Mouse (Mus musculus) liver, embryonic 12.5 days (tissue): ENCODE data around the gene Pank3. TPM values are rescaled to one million over a fixed set of nuclear protein-coding genes. Genes with fewer than 3 reads are reported as not detected.
"Not testable (repeated sequence)": the region's sequence is repeated elsewhere in the genome, so short reads cannot be mapped to it uniquely, and the experiment has no call there.

ENCODE experiments used
- ATAC-seq: fragments of 200-750 bp; cut with Nextera tagmentation; 2 replicates; pipeline ENCODE4 v1.8.0; 2017; ENCODE audit warnings: moderate number of reproducible peaks, mild to moderate bottlenecking, moderate library complexity
- H3K27ac ChIP-seq: fragments of 300-500 bp; sonication (generic); 2 replicates; pipeline ENCODE4 v1.5.1; 2016; ENCODE audit warnings: mild to moderate bottlenecking
- H3K27me3 ChIP-seq: fragments of 300-500 bp; sonication (generic); replicated peaks from 2 replicates; pipeline ENCODE4 v1.6.1; 2016; ENCODE audit warnings: mild to moderate bottlenecking, moderate library complexity
- H3K36me3 ChIP-seq: fragments of 300-500 bp; sonication (generic); 2 replicates; pipeline ENCODE4 v1.6.1; 2016; ENCODE audit warnings: mild to moderate bottlenecking, moderate library complexity
- H3K4me1 ChIP-seq: fragments of 300-500 bp; sonication (generic); 2 replicates; pipeline ENCODE4 v1.6.1; 2016
- H3K4me2 ChIP-seq: fragments of 300-500 bp; sonication (generic); 2 replicates; pipeline ENCODE4 v1.6.1; 2016; ENCODE audit warnings: mild to moderate bottlenecking, moderate library complexity
- H3K4me3 ChIP-seq: fragments of 300-500 bp; sonication (generic); 2 replicates; pipeline ENCODE4 v1.5.1; 2016; ENCODE audit warnings: mild to moderate bottlenecking, moderate library complexity
- H3K9ac ChIP-seq: fragments of 300-500 bp; sonication (generic); 2 replicates; pipeline ENCODE4 v1.6.1; 2016; ENCODE audit warnings: mild to moderate bottlenecking, moderate library complexity
- H3K9me3 ChIP-seq: fragments of 300-500 bp; sonication (generic); replicated peaks from 2 replicates; pipeline ENCODE4 v1.6.1; 2016; ENCODE audit warnings: mild to moderate bottlenecking, moderate library complexity
- WGBS: fragments of 180-500 bp; shearing (Covaris S2); methylation state at CpG from one replicate; pipeline ENCODE4 v1.1.7; 2016; ENCODE audit not compliant: insufficient replicate concordance; 5-methylcytosine and 5-hydroxymethylcytosine counted together
- microRNA counts: library from miRNA; unstranded; fragments of <30 nt; microRNA quantifications from one replicate; lab custom pipeline; 2017
- microRNA-seq: library from miRNA; unstranded; fragments of <30 nt; microRNA quantifications from one replicate; pipeline ENCODE4, GENCODE M21; 2017
- polyA plus RNA-seq: library from polyadenylated mRNA; unstranded; fragments of >200 nt; fragmentation: Nextera tagmentation; extraction: Ambion mirVana; gene quantifications from 2 replicates; pipeline ENCODE4 v1.2.1, GENCODE M21; 2016

Pank3 gene
- polyA plus RNA-seq, 1 experiment from 2014 or later = 7.6 TPM

DNA sequence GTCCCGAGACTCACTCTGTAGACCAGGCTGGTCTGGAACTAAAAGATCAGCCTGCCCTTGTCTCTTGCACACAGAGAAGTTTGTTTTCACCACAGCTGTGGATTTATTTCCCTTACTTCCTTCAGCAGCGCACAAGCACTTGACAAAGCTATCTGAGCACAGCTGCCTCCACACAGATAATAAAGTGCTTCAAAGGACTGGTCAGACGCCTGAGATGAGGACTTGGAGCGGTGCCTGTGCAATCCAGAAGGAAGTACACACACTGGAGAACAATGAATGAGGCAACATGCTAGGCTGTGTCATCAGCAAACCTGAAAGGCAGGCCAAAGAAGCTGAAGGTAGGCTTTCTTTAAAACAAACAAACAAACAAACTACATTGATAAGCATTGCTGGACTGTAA is 62.9 kb downstream of the Pank3 start:
- no peaks in the 10 kb centered on the region for H3K27me3 ChIP-seq
- 0 out of 2 replicates have a peak overlapping the region, but pooled peaks have one; percentile 89 for H3K4me3 ChIP-seq
- H3K9ac ChIP-seq = no peak overlapping the region
- H3K4me2 ChIP-seq = peak overlapping the region; percentile 82
- 50% methylated on average over 4 of the region's 4 CpGs for WGBS
- H3K4me1 ChIP-seq = peaks cover 22% of the 10 kb centered on the region
- no peak for ATAC-seq
- H3K36me3 ChIP-seq = peaks cover 55% of the 10 kb centered on the region
- H3K27ac ChIP-seq = no peak overlapping the region
- no peaks in the 10 kb centered on the region for H3K9me3 ChIP-seq

DNA sequence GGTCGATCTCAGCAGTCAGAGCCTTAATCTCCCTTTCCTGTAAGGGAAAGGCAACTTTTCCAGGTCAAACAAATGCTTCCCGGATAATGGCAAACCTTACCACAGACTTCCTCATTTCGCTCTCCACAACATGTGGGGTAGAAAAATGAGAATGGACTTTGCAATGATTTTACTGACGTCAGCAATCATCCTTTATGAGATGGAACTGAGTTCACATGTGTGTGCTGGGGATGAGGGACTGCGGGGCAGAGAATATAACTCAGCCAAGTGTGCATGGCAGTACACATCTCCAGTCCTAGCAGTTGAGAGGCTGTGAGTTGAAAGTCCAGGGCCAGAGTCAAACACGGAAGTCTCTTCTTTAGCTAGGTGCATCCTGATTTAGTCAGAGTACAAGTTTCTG is 64.0 kb downstream of the Pank3 start:
- Histone ChIP-seq H3K9me3 (no peaks in the 10 kb centered on the region), H3K27me3 (no peaks in the 10 kb centered on the region), H3K36me3 (peaks cover 43% of the 10 kb centered on the region), H3K4me1 (peaks cover 31% of the 10 kb centered on the region), H3K4me2 (peak overlapping the region; percentile 82), H3K27ac (no peak overlapping the region), H3K9ac (peak overlapping the region; percentile 85), H3K4me3 (peak overlapping the region; percentile 89)
- 30% methylated on average over 6 of the region's 6 CpGs for WGBS
- no peak for ATAC-seq

DNA sequence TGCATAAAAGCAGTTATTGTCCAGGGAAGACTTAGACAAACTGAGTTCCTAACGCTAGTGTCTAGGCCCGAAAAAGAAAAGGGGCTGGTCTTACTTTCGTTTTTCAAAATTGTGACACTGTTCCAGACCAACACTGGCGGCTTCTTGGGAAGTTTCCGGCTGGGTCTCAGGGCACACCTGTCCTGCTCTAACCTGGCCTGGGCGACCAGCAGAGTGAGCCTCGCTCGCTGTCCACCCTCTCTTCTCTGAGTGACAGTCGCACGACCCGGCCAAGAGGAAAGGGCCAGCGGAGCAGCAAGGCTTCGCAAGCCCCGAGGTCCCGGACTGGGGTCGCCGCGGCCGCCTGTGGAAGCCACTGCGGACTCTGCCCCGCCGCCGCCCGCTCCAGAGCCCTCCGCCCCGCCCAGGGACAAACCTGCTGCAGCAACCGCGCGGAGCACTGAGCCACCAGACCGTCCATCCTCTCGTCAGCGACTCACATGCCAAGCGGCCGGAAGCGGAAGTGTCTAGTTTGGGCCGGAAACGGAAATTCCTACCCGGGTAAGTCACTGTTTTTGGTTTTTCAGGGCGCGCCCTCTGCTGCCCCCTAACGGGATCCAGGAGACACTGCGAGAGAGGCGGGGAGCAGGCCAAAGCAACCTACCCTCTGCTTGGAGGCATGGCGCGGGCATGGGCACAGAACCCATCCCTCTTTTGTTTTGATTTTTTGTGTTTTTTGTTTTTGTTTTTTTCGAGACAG is 64.9 kb downstream of the Pank3 start, which contains the start of gene Rars:
Rars (minus strand) TSS at position 485 of the 739 bp plus-strand sequence.
- H3K9me3 ChIP-seq = no peaks in the 10 kb centered on the region
- peak within 1 kb of the TSS; percentile 85 for H3K9ac ChIP-seq
- peaks cover 38% of the 10 kb centered on the region for H3K4me1 ChIP-seq
- ATAC-seq = peak; percentile 85
- H3K36me3 ChIP-seq = peaks cover 34% of the 10 kb centered on the region
- 2% methylated on average over 45 of the region's 46 CpGs for WGBS
- H3K27me3 ChIP-seq = no peaks in the 10 kb centered on the region
- peak within 1 kb of the TSS; percentile 82 for H3K4me2 ChIP-seq
- H3K27ac ChIP-seq = peak within 1 kb of the TSS; percentile 69
- peak within 1 kb of the TSS; percentile 89 for H3K4me3 ChIP-seq

DNA sequence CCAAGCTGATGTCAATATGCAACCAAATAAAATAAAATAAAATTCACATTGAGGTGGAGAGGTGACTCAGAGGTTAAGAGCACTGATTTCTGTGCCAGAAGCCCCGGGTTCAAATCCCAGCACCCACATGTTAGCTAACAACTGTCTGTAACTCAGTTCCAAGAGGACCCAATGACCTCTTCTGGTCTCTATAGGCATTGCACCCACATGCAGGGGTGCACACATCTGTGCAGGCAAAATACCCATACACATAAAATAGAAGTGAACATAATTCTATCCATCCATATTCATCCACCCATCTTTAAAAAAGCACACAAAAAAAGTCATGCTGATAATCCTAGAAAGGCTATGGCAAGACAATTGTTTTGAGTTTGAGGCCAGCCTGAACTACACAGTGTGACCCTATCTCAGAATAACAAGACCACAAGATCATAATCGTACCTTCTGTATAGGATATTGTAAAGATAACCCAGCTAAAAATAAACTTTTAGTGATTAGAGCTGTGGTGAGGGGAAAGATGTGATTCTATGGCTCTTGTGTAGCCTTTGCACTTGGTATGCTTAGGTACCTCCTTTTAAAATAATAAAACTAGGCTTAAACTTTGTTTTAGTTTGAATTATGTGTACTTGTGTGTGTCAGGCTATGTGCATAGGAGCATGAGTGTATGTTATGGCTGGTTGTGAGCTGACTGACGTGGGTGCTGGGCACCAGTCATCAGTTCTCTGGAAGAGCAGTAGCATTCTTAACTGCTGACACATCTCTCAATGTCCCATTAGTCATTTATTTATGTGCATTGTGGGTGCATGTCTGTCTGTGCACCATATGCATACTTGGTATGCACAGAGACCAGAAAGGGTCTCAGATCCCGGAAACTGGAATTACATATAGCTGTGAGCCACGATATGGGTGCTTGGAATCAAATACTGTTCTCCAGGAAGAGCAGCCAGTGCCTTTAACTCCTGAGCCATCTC is 68.2 kb downstream of the Pank3 start:
- H3K9me3 ChIP-seq = no peaks in the 10 kb centered on the region
- WGBS = 56% methylated on average over 5 of the region's 5 CpGs
- H3K27me3 ChIP-seq = no peaks in the 10 kb centered on the region
- peak overlapping the region; percentile 48; the same call in 1 of the 2 replicates for H3K9ac ChIP-seq
- peak overlapping the region; percentile 64 for H3K27ac ChIP-seq
- peaks cover 40% of the 10 kb centered on the region for H3K4me1 ChIP-seq
- peaks cover 4% of the 10 kb centered on the region for H3K36me3 ChIP-seq
- peak overlapping the region; percentile 70 for H3K4me2 ChIP-seq
- no peak for ATAC-seq
- peak overlapping the region; percentile 48; the same call in 1 of the 2 replicates for H3K4me3 ChIP-seq

DNA sequence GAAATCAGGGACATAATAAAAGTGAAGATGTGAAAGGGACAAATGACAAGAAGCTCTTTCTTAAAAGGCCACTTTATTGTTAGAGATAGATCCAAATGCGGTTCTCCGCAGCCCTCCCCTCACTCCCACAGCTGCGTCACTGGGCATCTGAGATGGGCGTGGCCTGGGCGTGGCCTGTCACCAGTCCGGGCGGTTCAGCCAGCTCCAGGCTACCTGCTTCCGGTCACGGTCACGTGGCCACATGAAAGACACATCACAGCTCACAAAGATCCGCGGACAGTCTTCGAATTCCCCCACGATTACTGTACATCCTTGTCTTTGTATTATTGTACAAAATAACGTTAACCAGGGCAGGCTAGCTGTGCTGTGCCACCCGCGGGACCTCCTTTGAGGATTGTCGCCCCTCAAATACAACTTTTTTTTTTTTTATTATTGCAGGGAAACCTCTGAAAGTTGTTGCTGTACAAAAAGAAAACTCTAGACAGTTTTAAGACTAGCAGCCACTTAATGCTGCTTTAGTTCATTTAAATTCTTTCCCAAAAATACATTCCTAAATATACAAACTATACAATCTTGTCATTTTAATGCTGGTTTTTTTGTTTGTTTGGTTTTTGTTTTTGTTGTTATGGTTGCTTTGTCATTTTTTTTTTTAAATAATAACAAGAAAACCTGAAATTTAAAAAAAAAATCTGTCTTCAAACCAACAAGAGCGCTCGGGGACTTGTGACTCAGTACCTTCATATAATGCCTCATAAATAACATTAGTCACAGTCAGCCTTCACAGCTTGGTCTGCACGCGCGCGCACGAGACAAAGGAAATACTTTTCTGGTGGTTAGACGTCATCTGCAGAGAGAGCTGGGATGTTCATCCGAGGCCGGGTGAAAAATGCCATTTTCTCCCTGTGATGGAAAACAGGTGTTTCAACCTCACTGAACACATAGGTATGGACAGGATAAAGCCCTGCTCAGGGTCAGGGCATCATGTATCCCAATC is 69.4 kb downstream of the Pank3 start:
- Histone ChIP-seq H3K27me3 (no peaks in the 10 kb centered on the region), H3K27ac (peak overlapping the region; percentile 64), H3K9ac (peak overlapping the region; percentile 48; the same call in 1 of the 2 replicates), H3K4me1 (peaks cover 28% of the 10 kb centered on the region), H3K9me3 (no peaks in the 10 kb centered on the region), H3K4me2 (peak overlapping the region; percentile 70), H3K4me3 (peak overlapping the region; percentile 48), H3K36me3 (no peaks in the 10 kb centered on the region)
- ATAC-seq = peak; percentile 82
- WGBS = 26% methylated on average over 28 of the region's 28 CpGs

DNA sequence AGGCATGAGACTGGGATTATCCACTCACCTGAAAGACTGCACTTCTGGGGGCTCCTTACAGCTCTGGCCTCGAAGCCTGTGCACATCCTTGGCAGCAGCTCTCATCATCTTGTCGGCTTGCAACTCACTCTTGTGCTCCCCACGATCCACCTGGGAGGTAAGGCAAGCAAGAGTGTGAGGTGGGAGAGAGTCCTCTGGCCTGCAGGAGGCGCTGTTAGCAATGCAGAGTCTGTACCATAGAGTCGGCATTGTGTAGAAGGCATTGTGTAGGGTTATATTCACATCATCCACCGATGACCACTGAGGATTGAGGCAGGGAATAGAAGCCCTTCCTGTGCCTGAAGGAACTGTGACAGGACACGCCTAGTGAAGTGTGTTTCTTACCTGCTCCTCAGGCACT is 71.0 kb downstream of the Pank3 start:
- 73% methylated on average over 7 of the region's 7 CpGs for WGBS

DNA sequence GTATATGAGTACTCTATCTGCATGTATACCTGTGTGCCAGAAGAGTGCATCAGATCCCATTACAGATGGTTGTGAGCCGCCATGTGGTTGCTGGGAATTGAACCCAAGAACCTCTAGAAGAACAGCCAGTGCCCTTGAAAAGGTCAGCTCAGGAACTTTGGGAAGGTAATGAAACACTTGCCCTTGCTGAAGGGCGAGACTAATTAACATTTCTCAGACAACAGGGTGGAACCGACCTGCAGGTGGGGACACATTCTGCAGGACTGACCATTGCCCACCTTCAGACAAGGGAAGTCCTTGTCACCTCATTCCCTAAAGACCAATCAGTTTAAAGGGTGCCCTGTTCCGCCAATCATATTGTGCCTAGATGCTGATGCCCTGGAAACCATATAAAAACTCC is 71.5 kb downstream of the Pank3 start:
- H3K9ac ChIP-seq, H3K27me3 ChIP-seq, ATAC-seq, H3K27ac ChIP-seq, H3K9me3 ChIP-seq, H3K36me3 ChIP-seq, H3K4me3 ChIP-seq, H3K4me2 ChIP-seq: not testable (repeated sequence)
- peaks cover 27% of the 10 kb centered on the region for H3K4me1 ChIP-seq
- WGBS = 81% methylated on average over 4 of the region's 4 CpGs

More for the DNA sequence above, 71.0 kb downstream of the Pank3 start:
- Histone ChIP-seq H3K9ac (no peak overlapping the region), H3K27me3 (no peaks in the 10 kb centered on the region), H3K27ac (no peak overlapping the region), H3K9me3 (no peaks in the 10 kb centered on the region), H3K4me2 (no peak overlapping the region), H3K4me1 (peaks cover 27% of the 10 kb centered on the region), H3K4me3 (no peak overlapping the region), H3K36me3 (no peaks in the 10 kb centered on the region)
- ATAC-seq = no peak

MicroRNAs encoded within 50 kb of the gene (microRNA counts, 519-probe panel; counts per million panel counts)
- 5,894 counts per million, percentile 90 among the panel's probes with 10 or more counts for microRNA mmu-miR-103 (lab: Ali Mortazavi, UCI)

Small RNA genes lying within 50 kb of the gene (microRNA-seq; reads per million reads assigned to microRNA genes)
- gene Mir103-1 = 7.4 reads per million, percentile 16 among the genes with 10 or more reads in this experiment

Other genes with a start within 250 kb of the Pank3 start
- gene Fbll1, start 29.4 kb downstream of the Pank3 start, polyA plus RNA-seq = not detected in 2 replicates
- gene Rars, start 65.0 kb downstream of the Pank3 start, polyA plus RNA-seq = 78.9 and 80.3 TPM in 2 replicates
- 3.0 and 3.1 TPM in 2 replicates for gene Wwc1, start 211.0 kb downstream of the Pank3 start, polyA plus RNA-seq